Mouse (Mus musculus) thymus, adult 2 months (tissue): Measurements from ENCODE around the gene Lyl1. TPM values are rescaled to one million over a fixed set of nuclear protein-coding genes. Genes with fewer than 3 reads are reported as not detected.
A peak's percentile ranks its signal among the peaks of the same experiment; 100 is the strongest.

Experiments
- DNase-seq: peaks from one replicate; pipeline ENCODE4 v3.0.0; 2021
- H3K27ac ChIP-seq: fragments of 200-500 bp; 2 replicates; pipeline ENCODE4 v1.5.1; 2012; ENCODE audit warnings: low read length, control low read depth; ENCODE audit not compliant: control insufficient read depth, insufficient read depth
- H3K27me3 ChIP-seq: fragments of 200-500 bp; 2 replicates; pipeline ENCODE4 v1.6.1; 2012; ENCODE audit warnings: mild to moderate bottlenecking, low read length, moderate library complexity, mixed read lengths; ENCODE audit not compliant: control insufficient read depth, insufficient read depth
- H3K36me3 ChIP-seq: fragments of 200-500 bp; 2 replicates; pipeline ENCODE4 v1.6.1; 2012; ENCODE audit warnings: mild to moderate bottlenecking, low read length, moderate library complexity; ENCODE audit not compliant: control insufficient read depth, insufficient read depth
- H3K4me1 ChIP-seq: fragments of 200-500 bp; replicated peaks from 2 replicates; pipeline ENCODE4 v1.6.1; 2012; ENCODE audit warnings: low read length; ENCODE audit not compliant: control insufficient read depth, insufficient read depth
- H3K4me3 ChIP-seq: fragments of 200-500 bp; 2 replicates; pipeline ENCODE4 v1.5.1; 2012; ENCODE audit warnings: mild to moderate bottlenecking, low read length, control low read depth, moderate library complexity; ENCODE audit not compliant: control insufficient read depth, insufficient read depth
- CTCF ChIP-seq: fragments of 200-500 bp; IDR thresholded peaks from 2 replicates; pipeline ENCODE4 v1.5.1; 2012; ENCODE audit warnings: mild to moderate bottlenecking, control low read depth, low read length, moderate library complexity, borderline replicate concordance; ENCODE audit not compliant: control insufficient read depth, poor library complexity, insufficient read depth; ENCODE audit errors: extremely low read depth
- POLR2A ChIP-seq: fragments of 200-500 bp; IDR thresholded peaks from 2 replicates; pipeline ENCODE4 v1.6.1; 2012; ENCODE audit warnings: mild to moderate bottlenecking, low read length, control low read depth, moderate library complexity; ENCODE audit not compliant: control insufficient read depth, poor library complexity, insufficient read depth; ENCODE audit errors: extremely low read depth
- WGBS: fragments of 180-500 bp; shearing (Covaris S2); methylation state at CpG from one replicate; pipeline ENCODE4 v1.1.7; 2018; 5-methylcytosine and 5-hydroxymethylcytosine counted together
- polyA plus RNA-seq: library from polyadenylated mRNA; depleted of rRNA; stranded (reverse); fragments of >200 nt; gene quantifications from 2 replicates; pipeline ENCODE4 v1.2.3, GENCODE M21; 2012

The Lyl1 gene
- polyA plus RNA-seq, 1 experiment = 7.1 TPM

DNA sequence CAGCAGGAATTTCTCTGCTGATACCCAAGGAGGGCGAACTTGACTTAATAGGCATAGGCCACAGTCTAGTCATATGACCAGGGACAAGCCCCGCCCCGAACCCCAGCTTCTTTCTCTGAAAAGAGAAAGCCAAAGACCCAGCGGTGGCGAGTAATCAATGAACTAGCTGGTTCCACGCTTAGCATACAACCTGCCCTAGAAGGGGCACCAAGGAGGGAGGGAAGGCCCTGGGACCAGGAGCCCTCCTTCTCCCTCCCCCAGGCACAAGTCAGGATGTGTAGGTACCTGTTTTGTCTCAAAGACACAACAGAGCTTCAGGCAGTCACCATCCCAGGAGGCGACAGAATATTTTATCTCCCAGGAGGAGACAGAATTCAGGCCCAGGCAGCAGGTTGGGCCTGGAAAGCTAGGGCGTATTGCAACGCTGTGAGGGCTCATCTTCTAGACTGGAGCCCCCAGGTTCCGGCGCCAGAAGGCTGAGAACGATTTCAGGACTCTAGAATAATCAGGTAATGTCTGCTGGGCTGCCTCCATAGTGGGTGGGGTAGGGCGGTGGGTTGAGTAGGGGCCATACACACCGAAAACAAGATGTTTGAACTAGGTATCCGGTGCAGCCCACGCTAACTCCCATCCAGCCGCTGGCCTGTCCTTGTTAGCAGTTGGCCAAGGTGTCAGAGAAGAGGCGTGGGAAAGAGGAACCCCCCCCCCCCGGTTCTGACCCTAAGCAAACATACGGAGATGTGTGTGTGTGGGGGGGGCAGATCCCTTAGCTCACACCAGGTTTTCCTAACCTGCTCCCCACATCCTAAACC, 14.9 kb upstream of the Lyl1 start, which contains the start of gene Trmt1:
Gene Trmt1 (plus strand): TSS at position 117 of the 812 bp plus-strand sequence.
- peaks cover 16% of the 10 kb centered on the region for H3K4me1 ChIP-seq
- TF ChIP-seq CTCF (no peak), POLR2A (no peak)
- 3% methylated on average over 20 of the region's 20 CpGs for WGBS
- no peaks in the 10 kb centered on the region for H3K36me3 ChIP-seq
- no peaks in the 10 kb centered on the region for H3K27me3 ChIP-seq
- peak within 1 kb of the TSS; percentile 35; the same call in 1 of the 2 replicates for H3K27ac ChIP-seq
- H3K4me3 ChIP-seq = peak within 1 kb of the TSS; percentile 52
- DNase-seq = peak; percentile 44

DNA sequence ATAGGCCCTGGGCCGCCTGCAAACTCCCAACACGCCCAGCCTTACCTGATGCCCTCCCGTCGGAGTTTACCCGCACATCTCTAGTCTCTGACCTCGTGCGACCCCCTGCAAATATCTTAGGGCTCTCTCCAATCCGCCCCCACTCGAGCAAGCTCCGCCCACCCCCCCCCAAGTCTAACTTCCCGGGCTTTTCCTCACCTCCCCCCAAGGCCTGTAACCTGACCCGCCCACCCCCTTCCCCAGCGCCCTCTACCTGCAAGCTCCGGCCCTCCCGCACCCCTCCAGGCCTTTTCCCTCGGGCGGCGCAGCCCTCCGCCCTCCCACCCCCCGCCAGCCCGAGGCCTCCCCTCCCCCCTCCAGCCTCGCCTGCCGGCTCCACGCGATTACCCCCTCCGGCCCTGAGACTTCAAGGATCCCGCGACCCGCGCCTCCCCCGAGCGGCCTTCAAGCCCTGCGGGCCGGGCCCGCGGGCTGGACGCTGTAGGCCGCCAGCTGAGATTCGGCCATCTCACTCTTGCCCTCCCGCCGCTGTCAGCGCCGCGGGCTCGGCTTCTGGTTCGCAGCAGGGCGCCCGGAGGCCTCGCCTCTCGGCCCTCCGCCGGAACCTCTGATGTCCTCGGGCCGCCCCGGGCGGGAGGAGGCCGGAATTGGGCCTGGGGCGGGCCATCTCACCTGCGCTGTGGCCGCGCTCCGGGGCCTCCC, 14.1 kb upstream of the Lyl1 start:
- no peaks in the 10 kb centered on the region for H3K27me3 ChIP-seq
- WGBS = 1% methylated on average over 59 of the region's 62 CpGs
- peak; percentile 41 for DNase-seq

DNA sequence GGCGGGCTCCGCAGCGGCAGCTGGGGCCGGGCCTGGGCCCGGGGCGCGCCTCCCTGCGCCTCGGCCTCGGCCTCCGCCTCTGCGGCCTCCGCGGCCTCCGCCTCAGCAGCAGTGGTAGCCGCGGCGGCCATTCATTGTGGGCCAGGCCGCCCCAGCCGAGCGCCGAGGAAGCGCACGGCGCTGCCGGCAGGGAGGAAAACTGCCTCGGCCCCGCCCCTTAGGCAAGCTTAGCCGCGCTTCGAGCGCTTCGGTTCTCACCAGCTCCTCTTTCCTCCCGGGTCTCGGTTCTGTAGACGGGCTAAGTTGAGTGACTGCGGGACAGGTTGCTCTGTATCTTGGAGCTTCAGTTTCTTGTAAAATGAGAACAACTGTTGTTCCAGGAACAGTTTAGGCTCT, 13.6 kb upstream of the Lyl1 start, which contains the start of gene Nacc1:
Gene Nacc1 (minus strand): TSS at position 158 of the 396 bp plus-strand sequence.
- H3K27me3 ChIP-seq = no peaks in the 10 kb centered on the region
- TF ChIP-seq POLR2A (peak; percentile 61), CTCF (peak; percentile 50; the same call in 1 of the 2 replicates)
- H3K36me3 ChIP-seq = no peaks in the 10 kb centered on the region
- peak within 1 kb of the TSS; percentile 2; the same call in 1 of the 2 replicates for H3K27ac ChIP-seq
- DNase-seq = peak; percentile 90
- peaks cover 16% of the 10 kb centered on the region for H3K4me1 ChIP-seq
- 0% methylated on average over 26 of the region's 37 CpGs for WGBS
- H3K4me3 ChIP-seq = peak within 1 kb of the TSS; percentile 97

More for the DNA sequence above, 14.1 kb upstream of the Lyl1 start:
- Histone ChIP-seq H3K36me3 (no peaks in the 10 kb centered on the region), H3K27ac (peak overlapping the region; percentile 2; the same call in 1 of the 2 replicates), H3K4me1 (peaks cover 16% of the 10 kb centered on the region), H3K4me3 (peak overlapping the region; percentile 97)
- TF ChIP-seq CTCF = no peak
- TF ChIP-seq POLR2A = no peak

DNA sequence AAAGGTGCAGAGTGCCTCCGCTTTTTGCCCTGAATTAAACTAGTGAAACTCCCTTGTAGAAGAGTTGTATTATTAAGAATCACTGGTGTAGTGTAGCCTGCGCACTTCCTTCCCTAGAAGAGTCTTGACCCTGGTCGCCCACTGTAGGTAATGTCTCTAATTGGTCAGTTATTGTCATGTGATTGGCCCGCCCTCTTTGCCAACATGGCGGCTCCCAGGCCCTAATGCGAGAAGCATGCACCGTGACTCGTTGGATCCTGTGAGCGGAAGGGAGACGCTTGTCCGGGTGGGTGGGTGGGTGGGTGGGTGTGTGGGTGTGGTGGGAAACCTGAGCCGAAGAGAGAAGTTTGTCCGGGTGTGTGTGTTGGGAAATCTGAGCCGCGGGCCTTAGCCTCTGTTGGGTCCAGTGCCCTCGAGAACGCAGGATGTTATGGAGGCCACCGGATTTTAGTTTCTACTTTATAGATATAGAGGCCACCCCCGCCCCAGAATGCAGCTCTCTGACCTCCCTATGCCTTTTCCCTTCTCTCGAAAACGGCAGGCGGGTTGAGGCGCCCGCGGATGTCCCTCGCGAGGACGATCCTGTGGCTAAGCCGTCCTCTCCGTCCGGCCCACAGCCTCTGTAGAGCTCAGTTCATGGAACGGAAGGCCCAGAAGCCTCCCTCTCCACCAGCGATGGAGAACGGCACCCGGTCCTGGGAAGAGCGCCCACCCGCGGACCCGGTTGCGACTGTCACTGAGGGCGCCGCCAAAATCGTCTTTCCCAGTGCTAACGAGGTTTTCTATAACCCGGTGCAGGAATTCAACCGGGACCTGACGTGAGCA, 12.0 kb upstream of the Lyl1 start:
- Histone ChIP-seq H3K4me1 (peaks cover 16% of the 10 kb centered on the region), H3K27me3 (no peaks in the 10 kb centered on the region), H3K27ac (no peak overlapping the region), H3K36me3 (no peaks in the 10 kb centered on the region), H3K4me3 (peak overlapping the region; percentile 44)
- TF ChIP-seq CTCF (no peak), POLR2A (0 out of 2 replicates have a peak, but pooled peaks have one; percentile 17)
- DNase-seq = peak; percentile 90
- WGBS = under 1% methylated on average over 47 of the region's 47 CpGs

DNA sequence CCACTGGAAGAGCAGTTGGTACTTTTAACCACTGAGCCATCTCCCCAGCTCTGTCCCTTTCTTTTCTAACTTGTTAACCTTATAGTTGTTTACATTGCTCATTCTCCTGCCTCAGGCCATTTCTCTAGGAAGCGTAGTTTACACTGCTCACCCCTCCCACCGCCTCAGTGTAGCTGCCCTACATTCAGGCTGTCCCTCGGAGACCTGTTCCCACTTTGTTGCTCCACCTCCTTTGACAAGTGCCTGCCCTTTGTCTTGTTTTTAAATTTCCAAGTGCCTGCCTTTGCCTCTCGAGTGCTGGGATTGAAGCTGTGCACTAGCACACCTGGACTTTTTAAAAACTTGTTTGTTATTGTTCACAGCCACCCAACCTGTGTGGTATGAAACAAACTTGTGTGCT, 7.9 kb upstream of the Lyl1 start:
- no peak overlapping the region for H3K27ac ChIP-seq
- WGBS = 92% methylated on average over 4 of the region's 4 CpGs
- H3K27me3 ChIP-seq = no peaks in the 10 kb centered on the region
- no peak overlapping the region for H3K4me3 ChIP-seq
- no peak for DNase-seq
- no peak for TF ChIP-seq POLR2A
- no peak for TF ChIP-seq CTCF
- peaks cover 6% of the 10 kb centered on the region for H3K4me1 ChIP-seq
- no peaks in the 10 kb centered on the region for H3K36me3 ChIP-seq

DNA sequence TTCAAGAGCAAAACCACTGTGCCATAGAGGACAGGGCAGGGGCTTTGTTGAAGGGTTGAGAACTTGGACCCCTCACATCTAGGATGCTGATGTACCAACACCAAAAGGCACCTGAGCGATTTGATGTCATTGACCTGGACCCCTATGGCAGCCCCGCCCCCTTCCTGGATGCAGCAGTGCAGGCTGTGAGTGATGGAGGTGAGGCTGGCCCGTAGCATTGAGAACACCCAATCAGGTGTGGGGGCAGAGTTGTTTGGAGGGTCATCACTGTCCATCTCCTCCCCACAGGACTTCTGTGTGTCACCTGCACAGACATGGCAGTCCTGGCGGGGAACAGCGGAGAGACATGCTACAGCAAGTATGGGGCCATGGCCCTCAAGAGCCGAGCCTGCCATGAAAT, 6.1 kb upstream of the Lyl1 start:
- H3K4me1 ChIP-seq = peaks cover 16% of the 10 kb centered on the region
- TF ChIP-seq POLR2A (no peak), CTCF (no peak)
- H3K4me3 ChIP-seq = no peak overlapping the region
- no peaks in the 10 kb centered on the region for H3K27me3 ChIP-seq
- no peak for DNase-seq
- no peak overlapping the region for H3K27ac ChIP-seq
- no peaks in the 10 kb centered on the region for H3K36me3 ChIP-seq
- WGBS = 95% methylated on average over 6 of the region's 6 CpGs
